Comparison of ENCODE assay signal across 20 mouse cellular contexts in the genomic region with DNA sequence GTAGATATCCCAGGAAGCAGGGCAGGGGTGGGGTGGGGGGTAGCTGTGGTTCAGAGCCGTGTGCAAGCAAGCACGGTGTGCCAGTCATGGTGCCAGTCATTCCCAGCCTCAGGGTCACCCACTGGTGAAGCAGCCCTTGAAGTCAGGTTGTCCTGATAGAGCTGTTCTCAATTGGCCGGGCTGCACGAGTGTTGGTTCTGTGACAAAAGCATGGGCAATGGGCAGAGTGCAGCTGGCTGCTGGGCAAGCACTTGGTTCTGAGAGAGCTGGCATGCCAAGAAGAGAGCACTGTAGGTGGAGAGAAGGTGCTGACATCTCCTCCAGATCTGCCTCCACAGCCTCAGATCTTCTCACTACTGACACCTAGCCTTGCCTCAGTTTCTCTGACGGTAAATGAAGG. TPM values are rescaled to one million over a fixed set of nuclear protein-coding genes. Genes with fewer than 3 reads are reported as not detected.
DNase-seq lines count a peak whose midpoint lies in the region; ATAC-seq lines count a peak whose summit lies in the region.
"Had no signal": no experiment of that assay in that cellular context is flagged by ENCODE, and none has a peak within 500 bp of the region (broad histone marks: within the 10 kb centered on the region; RNA-seq: fewer than 3 reads in every experiment).

No protein-coding gene starts in this region.

- H3K9ac ChIP-seq in forebrain, embryonic 16.5 days (replicated peaks; ENCODE audit: low read depth, low read length) = no peak overlapping the region
- no peak overlapping the region for H3K9ac ChIP-seq in forebrain, embryonic 13.5 days
- no peak overlapping the region for H3K9ac ChIP-seq in neural tube, embryonic 12.5 days
- H3K9ac ChIP-seq: embryonic facial prominence, embryonic 12.5 days; forebrain, embryonic 12.5 days; heart, embryonic 13.5 days; hindbrain, embryonic 12.5 days had no signal

- no peaks in the 10 kb centered on the region for H3K27me3 ChIP-seq in forebrain, embryonic 16.5 days (replicated peaks; ENCODE audit: control insufficient read depth, insufficient read depth, low read length)
- peaks cover 24% of the 10 kb centered on the region; the same call in 1 of the 2 replicates for H3K27me3 ChIP-seq in forebrain, embryonic 13.5 days
- no peaks in the 10 kb centered on the region for H3K27me3 ChIP-seq in neural tube, embryonic 12.5 days (replicated peaks)
- H3K27me3 ChIP-seq: CH12.LX; embryonic facial prominence, embryonic 12.5 days; hindbrain, embryonic 12.5 days; Patski had no signal

- peak; percentile 48 for DNase-seq in left cerebral cortex, postnatal 4 days
- DNase-seq in left cerebral cortex, adult 8-10 months (ENCODE audit: low spot score in 2 of 2) = no peak
- no peak for DNase-seq in neural tube, embryonic 10.5 days (ENCODE audit: extremely low spot score, low spot score)
- DNase-seq: adrenal gland, postnatal 14 days; cerebellum, adult 18-20 months; cerebellum, postnatal 25 days; gastrocnemius, postnatal 36 days; heart, adult 11 months; heart, postnatal 36 days had no signal

- intact Hi-C loops in left cerebral cortex, postnatal 4 days (cut with DNase I) = no loop called here

- no peak overlapping the region for H3K4me2 ChIP-seq in forebrain, embryonic 16.5 days (ENCODE audit: low read length)
- H3K4me2 ChIP-seq in forebrain, embryonic 13.5 days = no peak overlapping the region
- H3K4me2 ChIP-seq in neural tube, embryonic 12.5 days (replicated peaks) = no peak overlapping the region
- H3K4me2 ChIP-seq: embryonic facial prominence, embryonic 12.5 days; forebrain, embryonic 12.5 days; heart, embryonic 13.5 days; hindbrain, embryonic 12.5 days had no signal

- peaks cover 22% of the 10 kb centered on the region for H3K4me1 ChIP-seq in forebrain, embryonic 16.5 days (replicated peaks; ENCODE audit: control insufficient read depth, insufficient read depth, low read length)
- peaks cover 41% of the 10 kb centered on the region for H3K4me1 ChIP-seq in forebrain, embryonic 13.5 days
- H3K4me1 ChIP-seq in neural tube, embryonic 12.5 days = peaks cover 12% of the 10 kb centered on the region
- H3K4me1 ChIP-seq: embryonic facial prominence, embryonic 12.5 days had no signal

- no peak overlapping the region for H3K4me3 ChIP-seq in forebrain, embryonic 16.5 days (replicated peaks; ENCODE audit: low read length)
- H3K4me3 ChIP-seq in forebrain, embryonic 13.5 days = no peak overlapping the region
- no peak overlapping the region for H3K4me3 ChIP-seq in neural tube, embryonic 12.5 days
- H3K4me3 ChIP-seq: embryonic facial prominence, embryonic 12.5 days; forebrain, embryonic 12.5 days; heart, embryonic 13.5 days; hindbrain, embryonic 12.5 days had no signal

- peak overlapping the region; percentile 8; the same call in 1 of the 2 replicates for H3K27ac ChIP-seq in forebrain, embryonic 16.5 days (ENCODE audit: low read length)
- no peak overlapping the region for H3K27ac ChIP-seq in forebrain, embryonic 13.5 days
- 0 out of 2 replicates have a peak overlapping the region, but pooled peaks have one; percentile 23 for H3K27ac ChIP-seq in neural tube, embryonic 12.5 days
- H3K27ac ChIP-seq: embryonic facial prominence, embryonic 12.5 days; forebrain, embryonic 12.5 days; heart, embryonic 13.5 days; hindbrain, postnatal 0 days had no signal

- no peaks in the 10 kb centered on the region for H3K36me3 ChIP-seq in forebrain, embryonic 16.5 days (ENCODE audit: control insufficient read depth, insufficient read depth)
- H3K36me3 ChIP-seq in forebrain, embryonic 13.5 days (ENCODE audit: poor library complexity, severe bottlenecking) = no peaks in the 10 kb centered on the region
- no peaks in the 10 kb centered on the region for H3K36me3 ChIP-seq in neural tube, embryonic 12.5 days
- H3K36me3 ChIP-seq: embryonic facial prominence, embryonic 12.5 days; forebrain, embryonic 12.5 days; hindbrain, embryonic 12.5 days had no signal

- WGBS in forebrain, embryonic 16.5 days = 49% methylated on average over 5 of the region's 5 CpGs
- WGBS in forebrain, embryonic 13.5 days = 74% methylated on average over 5 of the region's 5 CpGs
- 84% methylated on average over 5 of the region's 5 CpGs for WGBS in neural tube, embryonic 12.5 days

- no peaks in the 10 kb centered on the region for H3K9me3 ChIP-seq in forebrain, embryonic 16.5 days (ENCODE audit: control insufficient read depth, low read length)
- no peaks in the 10 kb centered on the region for H3K9me3 ChIP-seq in forebrain, embryonic 13.5 days (replicated peaks)
- H3K9me3 ChIP-seq in neural tube, embryonic 12.5 days = no peaks in the 10 kb centered on the region
- H3K9me3 ChIP-seq: embryonic facial prominence, embryonic 12.5 days; forebrain, embryonic 12.5 days; heart, embryonic 13.5 days; hindbrain, embryonic 12.5 days had no signal

- ATAC-seq in forebrain, embryonic 16.5 days = no peak
- no peak for ATAC-seq in forebrain, embryonic 13.5 days
- ATAC-seq in neural tube, embryonic 12.5 days (ENCODE audit: low FRiP score, low read depth) = no peak
- ATAC-seq: activated CD4-positive, CD25-positive, alpha-beta regulatory T cell, adult 4 months had no signal

RNA-seq across cellular contexts. Expression of gene Tbc1d22a, which starts 41.9 kb away (rescaled TPM):
- 11.6 and 13.4 TPM in 2 replicates for polyA plus RNA-seq in forebrain, embryonic 16.5 days (2015; fragmentation: Nextera tagmentation; extraction: Ambion mirVana)
- polyA plus RNA-seq in forebrain, embryonic 13.5 days (2015; fragmentation: Nextera tagmentation; extraction: Ambion mirVana) = 10.1 and 10.7 TPM in 2 replicates
- 10 to 100 TPM; 17.9 to 19.3 TPM for total RNA-seq in left cerebral cortex, postnatal 4 days (2021)
- 10 to 100 TPM; 32.9 to 34.3 (median 33.8) TPM for total RNA-seq in left cerebral cortex, adult 8-10 months (2022)
- 12.6 and 13.6 TPM in 2 replicates for polyA plus RNA-seq in neural tube, embryonic 12.5 days (2016; fragmentation: Nextera tagmentation; extraction: Ambion mirVana)
